Mouse (Mus musculus): ENCODE data around the gene Shc4. TPM values are rescaled to one million over a fixed set of nuclear protein-coding genes. Genes with fewer than 3 reads are reported as not detected.

Gene Shc4
- polyA plus RNA-seq, 1 experiment = 0.57 TPM

DNA sequence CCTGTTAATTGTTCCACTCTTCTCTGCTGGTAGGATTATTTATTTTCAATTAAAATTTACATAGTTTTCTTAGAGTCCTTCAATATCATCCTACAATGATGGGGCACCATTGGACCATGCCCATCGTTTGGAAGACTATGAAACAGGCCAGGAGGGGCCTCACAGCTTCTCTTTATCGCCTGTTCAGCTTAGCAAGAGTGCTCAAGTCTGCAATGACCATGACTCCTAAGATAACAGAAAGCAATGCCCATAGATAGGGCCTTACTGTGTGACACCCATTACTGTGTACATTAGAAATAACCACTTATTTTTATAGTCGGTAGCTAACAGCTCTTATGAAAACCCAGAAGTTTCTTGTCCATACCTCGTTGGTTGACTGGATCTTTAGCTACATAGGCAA is 58.0 kb downstream of the Shc4 start:
- no peak overlapping the region for H3K27ac ChIP-seq (ENCODE audit: control insufficient read depth, insufficient read depth, low read length)
- no peak overlapping the region for H3K4me3 ChIP-seq (ENCODE audit: control insufficient read depth, insufficient read depth, low read length)
- no peak for TF ChIP-seq CTCF (IDR thresholded peaks at IDR 0.05; ENCODE audit: borderline replicate concordance, control insufficient read depth, extremely low read depth, insufficient read depth, low read length, poor library complexity)
- no peak for TF ChIP-seq POLR2A (IDR thresholded peaks at IDR 0.05; ENCODE audit: control insufficient read depth, extremely low read depth, insufficient read depth, low read length, poor library complexity)
- no peaks in the 10 kb centered on the region for H3K27me3 ChIP-seq (ENCODE audit: control insufficient read depth, insufficient read depth, low read length)
- H3K4me1 ChIP-seq (replicated peaks; ENCODE audit: control insufficient read depth, insufficient read depth, low read length) = 0 out of 2 replicates have a peak, but pooled peaks cover 2% of the 10 kb centered on the region
- no peak for DNase-seq
- WGBS = 93% methylated on average over 4 of the region's 4 CpGs
- no peaks in the 10 kb centered on the region for H3K36me3 ChIP-seq (ENCODE audit: control insufficient read depth, insufficient read depth, low read length)

DNA sequence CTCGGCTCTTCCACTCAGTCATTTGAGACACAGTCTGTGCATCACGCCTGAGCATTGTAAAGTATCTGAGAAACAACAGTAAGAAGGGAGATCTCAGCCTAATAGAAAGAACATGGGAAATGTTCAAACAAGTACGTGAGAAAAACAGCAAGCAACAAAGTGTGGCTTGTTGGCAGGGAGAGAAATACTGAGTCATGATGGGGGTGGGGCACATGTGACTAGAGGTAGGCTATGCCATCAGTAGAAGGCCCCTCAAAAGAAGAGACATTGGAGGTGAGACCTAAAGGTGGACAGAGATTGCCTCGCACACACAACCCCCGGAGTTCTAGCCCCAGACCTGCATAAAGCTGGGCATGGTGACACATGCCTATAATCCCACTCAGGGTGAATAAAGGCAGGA is 58.7 kb downstream of the Shc4 start:
- no peak for DNase-seq
- H3K4me1 ChIP-seq (replicated peaks; ENCODE audit: control insufficient read depth, insufficient read depth, low read length) = peaks cover 9% of the 10 kb centered on the region
- no peaks in the 10 kb centered on the region for H3K36me3 ChIP-seq (ENCODE audit: control insufficient read depth, insufficient read depth, low read length)
- no peaks in the 10 kb centered on the region for H3K27me3 ChIP-seq (ENCODE audit: control insufficient read depth, insufficient read depth, low read length)
- 94% methylated on average over 5 of the region's 5 CpGs for WGBS
- no peak overlapping the region for H3K4me3 ChIP-seq (ENCODE audit: control insufficient read depth, insufficient read depth, low read length)
- no peak for TF ChIP-seq POLR2A (IDR thresholded peaks at IDR 0.05; ENCODE audit: control insufficient read depth, extremely low read depth, insufficient read depth, low read length, poor library complexity)
- no peak for TF ChIP-seq CTCF (IDR thresholded peaks at IDR 0.05; ENCODE audit: borderline replicate concordance, control insufficient read depth, extremely low read depth, insufficient read depth, low read length, poor library complexity)
- no peak overlapping the region for H3K27ac ChIP-seq (ENCODE audit: control insufficient read depth, insufficient read depth, low read length)

DNA sequence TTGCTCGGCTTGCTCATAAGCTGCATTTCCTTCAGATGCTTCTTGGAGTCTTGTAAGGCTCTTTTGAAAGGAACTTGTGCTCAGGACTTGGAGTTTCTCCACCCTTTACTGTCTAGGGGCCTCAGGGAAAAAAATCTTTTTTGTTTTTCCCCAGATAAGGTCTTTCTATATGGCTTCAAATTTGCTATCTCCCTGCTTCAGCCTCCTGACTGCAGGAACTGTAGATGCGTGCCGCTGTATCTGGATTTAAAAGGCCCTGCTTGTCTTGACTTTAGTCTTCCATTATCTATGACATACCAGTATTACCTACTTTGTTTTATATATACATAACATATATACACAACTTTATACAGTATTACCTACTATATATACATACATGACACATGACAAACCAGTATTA is 61.4 kb downstream of the Shc4 start:
- Histone ChIP-seq H3K4me3 (ENCODE audit: control insufficient read depth, insufficient read depth, low read length) (no peak overlapping the region), H3K36me3 (ENCODE audit: control insufficient read depth, insufficient read depth, low read length) (no peaks in the 10 kb centered on the region), H3K27me3 (ENCODE audit: control insufficient read depth, insufficient read depth, low read length) (no peaks in the 10 kb centered on the region), H3K27ac (ENCODE audit: control insufficient read depth, insufficient read depth, low read length) (no peak overlapping the region), H3K4me1 (replicated peaks; ENCODE audit: control insufficient read depth, insufficient read depth, low read length) (peaks cover 9% of the 10 kb centered on the region)
- 94% methylated on average over 3 of the region's 3 CpGs for WGBS
- TF ChIP-seq CTCF (IDR thresholded peaks at IDR 0.05; ENCODE audit: borderline replicate concordance, control insufficient read depth, extremely low read depth, insufficient read depth, low read length, poor library complexity) (no peak), POLR2A (IDR thresholded peaks at IDR 0.05; ENCODE audit: control insufficient read depth, extremely low read depth, insufficient read depth, low read length, poor library complexity) (no peak)
- DNase-seq = no peak

DNA sequence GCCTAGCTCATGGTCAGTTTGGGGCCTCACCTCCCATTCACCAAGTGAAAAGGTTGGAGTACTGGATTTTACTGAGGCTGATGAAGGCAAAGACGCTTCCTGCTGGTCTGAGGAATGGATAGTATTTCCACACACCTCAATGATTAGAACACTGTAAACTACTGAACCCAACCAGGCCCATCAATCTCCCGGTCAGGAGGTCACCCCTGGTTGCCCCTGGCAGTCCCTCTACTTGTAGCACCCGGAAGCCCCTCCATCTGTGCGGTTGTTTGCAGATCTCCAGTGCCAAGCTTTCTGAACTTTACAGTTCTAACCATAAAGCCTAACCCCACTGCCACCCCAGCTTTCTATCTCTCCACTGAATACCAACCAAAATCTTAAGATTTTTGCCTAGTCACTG is 62.8 kb downstream of the Shc4 start:
- 89% methylated on average over 4 of the region's 4 CpGs for WGBS
- Histone ChIP-seq H3K36me3 (ENCODE audit: control insufficient read depth, insufficient read depth, low read length) (no peaks in the 10 kb centered on the region), H3K27me3 (ENCODE audit: control insufficient read depth, insufficient read depth, low read length) (no peaks in the 10 kb centered on the region), H3K4me3 (ENCODE audit: control insufficient read depth, insufficient read depth, low read length) (no peak overlapping the region), H3K27ac (ENCODE audit: control insufficient read depth, insufficient read depth, low read length) (no peak overlapping the region), H3K4me1 (replicated peaks; ENCODE audit: control insufficient read depth, insufficient read depth, low read length) (peaks cover 7% of the 10 kb centered on the region)
- no peak for TF ChIP-seq POLR2A (IDR thresholded peaks at IDR 0.05; ENCODE audit: control insufficient read depth, extremely low read depth, insufficient read depth, low read length, poor library complexity)
- TF ChIP-seq CTCF (IDR thresholded peaks at IDR 0.05; ENCODE audit: borderline replicate concordance, control insufficient read depth, extremely low read depth, insufficient read depth, low read length, poor library complexity) = no peak
- no peak for DNase-seq

DNA sequence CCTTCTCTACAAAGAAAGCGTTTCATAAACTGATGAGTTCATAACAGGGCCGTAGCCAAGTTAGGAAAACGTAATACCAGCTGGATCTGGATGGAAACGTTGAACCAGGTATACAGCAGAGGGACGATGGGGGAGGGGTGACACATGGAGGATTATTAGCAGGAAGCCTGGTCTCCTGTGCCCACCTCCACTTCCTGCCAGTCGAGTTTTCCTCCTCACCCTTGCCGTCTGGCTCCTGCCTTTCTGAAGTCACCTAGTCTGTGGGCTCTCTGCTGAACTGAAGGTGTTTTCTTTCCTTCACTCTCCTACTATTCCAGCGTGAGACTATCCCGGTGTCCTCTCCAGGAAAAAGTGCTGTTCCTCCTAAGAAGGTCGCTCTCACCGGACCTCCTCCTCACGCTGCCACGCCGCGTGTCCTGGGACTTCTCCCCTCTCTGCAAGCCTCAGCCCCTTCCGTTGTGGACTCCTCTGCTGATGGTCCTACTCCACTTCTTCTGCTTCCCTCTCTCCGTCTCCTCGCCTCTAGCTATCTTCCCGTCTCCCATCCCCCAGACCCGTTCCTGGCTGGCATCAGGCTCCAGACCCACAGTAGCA is 63.3 kb downstream of the Shc4 start:
- 0 out of 2 replicates have a peak overlapping the region, but pooled peaks have one; percentile 3 for H3K4me3 ChIP-seq (ENCODE audit: control insufficient read depth, insufficient read depth, low read length)
- TF ChIP-seq CTCF (IDR thresholded peaks at IDR 0.05; ENCODE audit: borderline replicate concordance, control insufficient read depth, extremely low read depth, insufficient read depth, low read length, poor library complexity) = no peak
- TF ChIP-seq POLR2A (IDR thresholded peaks at IDR 0.05; ENCODE audit: control insufficient read depth, extremely low read depth, insufficient read depth, low read length, poor library complexity) = no peak
- H3K36me3 ChIP-seq (ENCODE audit: control insufficient read depth, insufficient read depth, low read length) = no peaks in the 10 kb centered on the region
- 56% methylated on average over 20 of the region's 20 CpGs for WGBS
- no peak overlapping the region for H3K27ac ChIP-seq (ENCODE audit: control insufficient read depth, insufficient read depth, low read length)
- H3K4me1 ChIP-seq (replicated peaks; ENCODE audit: control insufficient read depth, insufficient read depth, low read length) = peaks cover 7% of the 10 kb centered on the region
- DNase-seq = peak; percentile 39
- H3K27me3 ChIP-seq (ENCODE audit: control insufficient read depth, insufficient read depth, low read length) = no peaks in the 10 kb centered on the region

DNA sequence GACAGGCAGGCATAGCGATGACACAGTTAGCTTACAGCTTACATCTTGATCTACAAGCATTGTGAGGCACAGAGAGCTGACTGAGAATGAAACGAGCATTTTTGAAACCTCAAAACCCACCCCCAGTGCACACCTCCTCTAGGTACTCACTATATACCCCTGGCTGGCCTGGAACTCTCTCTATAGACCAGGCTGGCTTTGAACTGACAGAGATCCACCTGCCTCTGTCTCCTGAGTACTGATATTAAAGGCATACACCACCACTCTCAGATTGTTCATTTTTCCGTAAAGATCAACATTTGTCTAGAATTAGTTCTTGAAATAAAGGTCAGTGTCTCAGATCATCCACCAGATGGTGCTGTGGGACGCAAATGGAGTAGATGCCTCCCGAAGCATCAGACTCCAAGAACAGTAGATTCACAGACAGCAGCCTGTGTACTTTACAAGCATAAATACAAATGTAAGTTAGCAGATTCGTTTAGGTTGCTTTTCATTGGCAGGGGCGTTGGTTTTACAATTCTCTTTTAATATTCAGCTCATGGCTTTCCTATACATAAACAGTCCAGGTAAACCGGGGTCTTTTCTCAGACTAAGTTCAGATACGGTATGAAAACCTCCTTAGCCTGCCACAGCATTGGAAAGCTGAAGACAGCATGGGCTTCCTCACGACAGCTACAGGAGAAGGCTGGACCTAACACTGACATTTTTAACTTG is 64.0 kb downstream of the Shc4 start:
- Histone ChIP-seq H3K36me3 (ENCODE audit: control insufficient read depth, insufficient read depth, low read length) (no peaks in the 10 kb centered on the region), H3K27me3 (ENCODE audit: control insufficient read depth, insufficient read depth, low read length) (no peaks in the 10 kb centered on the region), H3K4me3 (ENCODE audit: control insufficient read depth, insufficient read depth, low read length) (no peak overlapping the region), H3K4me1 (replicated peaks; ENCODE audit: control insufficient read depth, insufficient read depth, low read length) (peaks cover 7% of the 10 kb centered on the region), H3K27ac (ENCODE audit: control insufficient read depth, insufficient read depth, low read length) (no peak overlapping the region)
- DNase-seq = peak; percentile 78
- 14% methylated on average over 10 of the region's 10 CpGs for WGBS
- no peak for TF ChIP-seq CTCF (IDR thresholded peaks at IDR 0.05; ENCODE audit: borderline replicate concordance, control insufficient read depth, extremely low read depth, insufficient read depth, low read length, poor library complexity)
- no peak for TF ChIP-seq POLR2A (IDR thresholded peaks at IDR 0.05; ENCODE audit: control insufficient read depth, extremely low read depth, insufficient read depth, low read length, poor library complexity)

Data from thymus, adult 2 months (tissue).